Comparison of ENCODE assay signal across 8 mouse cellular contexts in the genomic region with DNA sequence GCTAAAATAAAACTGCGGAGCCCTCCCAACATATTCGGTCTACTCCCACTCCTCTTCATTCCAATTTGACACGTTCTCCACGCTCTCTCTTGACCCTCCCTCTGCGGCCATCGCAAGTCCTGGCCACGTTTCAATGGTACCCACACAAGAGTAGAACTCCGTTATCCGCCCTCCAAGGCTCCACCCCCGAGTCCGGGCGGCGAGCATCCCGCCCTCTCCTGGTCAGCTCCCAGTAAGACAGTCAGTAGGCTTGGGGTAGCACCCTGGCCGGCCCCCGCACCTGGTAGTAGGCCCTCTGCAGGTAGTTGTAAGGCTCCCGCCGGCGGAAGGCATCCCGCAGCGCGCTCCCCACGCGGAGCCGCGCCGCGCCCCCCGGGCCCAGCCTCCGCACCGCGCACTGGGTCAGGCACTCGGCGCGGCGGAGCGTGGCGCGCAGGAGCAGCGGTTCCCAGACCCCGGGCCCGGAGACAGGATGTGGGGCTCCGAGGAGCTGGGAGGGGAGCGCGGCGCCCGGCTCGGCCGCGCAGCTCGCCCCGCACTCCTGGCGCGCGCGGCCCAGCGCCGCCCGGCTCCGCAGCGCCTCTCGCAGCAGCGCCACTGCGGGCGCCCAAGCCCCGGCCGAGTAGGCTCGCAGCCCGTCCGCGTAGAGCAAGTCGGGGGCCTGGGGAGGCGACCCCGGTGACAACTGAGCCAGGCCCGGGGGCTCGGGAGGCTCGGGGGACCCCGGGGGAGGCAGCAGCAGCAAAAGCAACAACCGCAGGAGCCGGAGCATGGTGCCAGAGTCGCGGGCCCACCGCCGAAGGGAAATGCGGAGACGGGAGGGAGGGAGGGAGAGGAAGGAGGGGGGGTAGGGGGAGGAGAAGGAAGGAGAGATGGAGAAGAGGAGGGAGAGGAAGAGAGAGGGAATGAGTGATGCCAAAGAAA. TPM values are rescaled to one million over a fixed set of nuclear protein-coding genes. Genes with fewer than 3 reads are reported as not detected.
DNase-seq lines count a peak whose midpoint lies in the region; ATAC-seq and TF ChIP-seq lines count a peak whose summit lies in the region.

Gene P3h3, minus strand, starts transcription at position 837 of the 924 bp plus-strand sequence.

- H3K36me3 ChIP-seq in intestine, postnatal 0 days (ENCODE audit: control insufficient read depth, insufficient read depth), result no peaks in the 10 kb centered on the region
- H3K36me3 ChIP-seq in limb, embryonic 11.5 days (ENCODE audit: control insufficient read depth, insufficient read depth, low read length), result no peaks in the 10 kb centered on the region
- H3K36me3 ChIP-seq in midbrain, embryonic 13.5 days, result peaks cover 14% of the 10 kb centered on the region
- H3K36me3 ChIP-seq in small intestine, adult 2 months (ENCODE audit: control insufficient read depth, insufficient read depth, low read length), result no peaks in the 10 kb centered on the region

- H3K9ac ChIP-seq in intestine, postnatal 0 days (ENCODE audit: low read depth, low read length), result peak within 1 kb of the TSS; percentile 71
- peak within 1 kb of the TSS; percentile 98 for H3K9ac ChIP-seq in limb, embryonic 11.5 days (ENCODE audit: low read length)
- H3K9ac ChIP-seq in midbrain, embryonic 13.5 days (replicated peaks), result peak within 1 kb of the TSS; percentile 96

- no peaks in the 10 kb centered on the region for H3K4me1 ChIP-seq in intestine, postnatal 0 days (replicated peaks; ENCODE audit: control insufficient read depth, insufficient read depth, low read length)
- H3K4me1 ChIP-seq in limb, embryonic 11.5 days (ENCODE audit: control insufficient read depth, insufficient read depth, low read length), result peaks cover 28% of the 10 kb centered on the region
- H3K4me1 ChIP-seq in midbrain, embryonic 13.5 days (replicated peaks), result peaks cover 56% of the 10 kb centered on the region
- no peaks in the 10 kb centered on the region; the same call in 1 of the 2 replicates for H3K4me1 ChIP-seq in small intestine, adult 2 months (ENCODE audit: control insufficient read depth, insufficient read depth, insufficient read length, low read length)

- peaks cover 51% of the 10 kb centered on the region for H3K27me3 ChIP-seq in intestine, postnatal 0 days (replicated peaks; ENCODE audit: control insufficient read depth, insufficient read depth, low read length)
- no peaks in the 10 kb centered on the region for H3K27me3 ChIP-seq in limb, embryonic 11.5 days (ENCODE audit: control insufficient read depth, insufficient read depth, low read length)
- 0 out of 2 replicates have a peak, but pooled peaks cover 12% of the 10 kb centered on the region for H3K27me3 ChIP-seq in midbrain, embryonic 13.5 days
- H3K27me3 ChIP-seq in small intestine, adult 2 months (ENCODE audit: control insufficient read depth, insufficient read depth, low read length), result peaks cover 24% of the 10 kb centered on the region

- peak; percentile 83 for TF ChIP-seq CTCF in intestine, postnatal 0 days (IDR thresholded peaks at IDR 0.05; ENCODE audit: low read depth)
- peak; percentile 65; the same call in 1 of the 2 replicates for TF ChIP-seq CTCF in small intestine, adult 2 months (IDR thresholded peaks at IDR 0.05; ENCODE audit: extremely low read depth, insufficient read length, insufficient replicate concordance, low read depth, low read length)

- peak; percentile 68 for ATAC-seq in granulocyte monocyte progenitor cell, adult 5-6 weeks (replicated peaks; ENCODE audit: poor library complexity, severe bottlenecking)
- ATAC-seq in intestine, postnatal 0 days, result peak; percentile 70
- ATAC-seq in limb, embryonic 11.5 days (ENCODE audit: insufficient number of reproducible peaks, low FRiP score, low TSS enrichment, low read depth), result peak; percentile 83
- peak; percentile 87 for ATAC-seq in midbrain, embryonic 13.5 days

- peak within 1 kb of the TSS; percentile 70 for H3K4me3 ChIP-seq in intestine, postnatal 0 days (ENCODE audit: low read depth, low read length)
- H3K4me3 ChIP-seq in limb, embryonic 11.5 days (ENCODE audit: low read depth, low read length), result peak within 1 kb of the TSS; percentile 80
- peak within 1 kb of the TSS; percentile 71 for H3K4me3 ChIP-seq in midbrain, embryonic 13.5 days (replicated peaks)
- peak within 1 kb of the TSS; percentile 71 for H3K4me3 ChIP-seq in small intestine, adult 2 months (ENCODE audit: low read depth, low read length)

- WGBS in intestine, postnatal 0 days, result under 1% methylated on average over 64 of the region's 86 CpGs
- 1% methylated on average over 86 of the region's 86 CpGs for WGBS in limb, embryonic 11.5 days
- WGBS in midbrain, embryonic 13.5 days, result under 1% methylated on average over 78 of the region's 86 CpGs
- WGBS in small intestine, adult 2 months, result 2% methylated on average over 81 of the region's 86 CpGs

- TF ChIP-seq POLR2A in small intestine, adult 2 months (IDR thresholded peaks at IDR 0.05; ENCODE audit: low read depth, low read length), result no peak

- H3K4me2 ChIP-seq in intestine, postnatal 0 days (replicated peaks; ENCODE audit: low read depth), result peak within 1 kb of the TSS; percentile 98
- peak within 1 kb of the TSS; percentile 79 for H3K4me2 ChIP-seq in limb, embryonic 11.5 days (ENCODE audit: low read depth, severe bottlenecking)
- peak within 1 kb of the TSS; percentile 81 for H3K4me2 ChIP-seq in midbrain, embryonic 13.5 days (replicated peaks)

- peak; percentile 72 for DNase-seq in adrenal gland, adult 8-10 months
- DNase-seq in embryo, embryonic 11.5 days (ENCODE audit: low read depth, low spot score), result peak; percentile 84
- DNase-seq in limb, embryonic 11.5 days (ENCODE audit: low spot score), result peak; percentile 95
- no peak for DNase-seq in c-Kit-positive CD71-positive TER-119-positive erythroid progenitor cells, embryonic 14.5 days (ENCODE audit: low spot score)

- peak within 1 kb of the TSS; percentile 77 for H3K27ac ChIP-seq in intestine, postnatal 0 days (ENCODE audit: low read depth, low read length)
- H3K27ac ChIP-seq in limb, embryonic 11.5 days (replicated peaks; ENCODE audit: low read depth, low read length), result peak within 1 kb of the TSS; percentile 98
- peak within 1 kb of the TSS; percentile 98 for H3K27ac ChIP-seq in midbrain, embryonic 13.5 days
- no peak within 1 kb of the TSS for H3K27ac ChIP-seq in small intestine, adult 2 months (ENCODE audit: insufficient read depth, low read depth, low read length)

- no peaks in the 10 kb centered on the region for H3K9me3 ChIP-seq in intestine, postnatal 0 days (ENCODE audit: control insufficient read depth)
- no peaks in the 10 kb centered on the region for H3K9me3 ChIP-seq in limb, embryonic 11.5 days (ENCODE audit: control insufficient read depth, low read length)
- H3K9me3 ChIP-seq in midbrain, embryonic 13.5 days, result no peaks in the 10 kb centered on the region

RNA-seq across cellular contexts. Expression of gene P3h3, which starts in this region (rescaled TPM):
- 10 to 100 TPM; 26.2 to 43.9 (median 35.3) TPM for total RNA-seq in adrenal gland, adult 8-10 months (2022)
- total RNA-seq in granulocyte monocyte progenitor cell, adult 5-6 weeks (2014; fragmentation: Nextera tagmentation), result 1.4 and 4.3 TPM in 2 replicates
- 3.4 and 4.0 TPM in 2 replicates for total RNA-seq in granulocyte monocyte progenitor cell, adult 5-6 weeks (2017)
- polyA plus RNA-seq in intestine, postnatal 0 days (2015; fragmentation: Nextera tagmentation; extraction: Ambion mirVana), result 4.5 and 4.6 TPM in 2 replicates
- 23.1 and 25.4 TPM in 2 replicates for polyA plus RNA-seq in limb, embryonic 11.5 days (2014; fragmentation: Nextera tagmentation; extraction: Ambion mirVana)
- 12.3 and 17.0 TPM in 2 replicates for polyA plus RNA-seq in midbrain, embryonic 13.5 days (2015; fragmentation: Nextera tagmentation; extraction: Ambion mirVana)
- 8.1 and 8.7 TPM in 2 replicates for polyA plus RNA-seq in small intestine, adult 2 months (2012; rRNA removed)

Comparison
In these comparisons a context has a peak if more than half of its experiments do, and no peak if none do; other contexts are left out.
1. RNA of gene P3h3 (total RNA-seq): 26.2 to 43.9 TPM in adrenal gland, adult 8-10 months; 1.4 to 4.3 TPM in granulocyte monocyte progenitor cell, adult 5-6 weeks; every median in the first group is over 4 times any median in the second.
2. Peak in every context shown above with its lines, with median percentiles within 50 percentile points of each other: ATAC-seq, H3K4me2 ChIP-seq, H3K4me3 ChIP-seq and H3K9ac ChIP-seq.